In the genomic region with DNA sequence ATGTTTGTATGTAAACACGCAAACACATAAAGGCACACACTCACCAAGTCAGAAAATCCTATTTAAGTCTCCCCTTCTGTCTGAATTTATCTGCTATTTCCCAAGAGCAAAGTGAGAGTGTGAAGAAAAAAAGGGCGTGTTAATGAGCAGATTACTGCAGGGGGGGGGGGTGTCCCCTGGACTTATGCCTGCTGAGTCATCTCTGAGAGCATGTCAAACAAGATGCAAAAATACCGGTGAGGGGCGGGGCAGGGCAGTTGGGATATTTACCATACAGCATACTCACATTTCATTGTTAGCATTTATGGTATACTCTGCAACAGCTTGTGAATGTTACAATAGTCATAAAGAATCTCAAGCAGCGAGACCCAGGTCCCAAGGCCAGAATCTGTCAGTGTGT, we compare ENCODE assay signal across 28 mouse cellular contexts.
A peak's percentile ranks its signal among the peaks of the same experiment; 100 is the strongest.
DNase-seq lines count a peak whose midpoint lies in the region; ATAC-seq and TF ChIP-seq lines count a peak whose summit lies in the region.
"Had no signal": no experiment of that assay in that cellular context is flagged by ENCODE, and none has a peak within 500 bp of the region (broad histone marks: within the 10 kb centered on the region; RNA-seq: fewer than 3 reads in every experiment).

No protein-coding gene starts in this region.

- H3K4me1 ChIP-seq in forebrain, embryonic 14.5 days (ENCODE audit: control insufficient read depth, insufficient read depth, low read length) = no peaks in the 10 kb centered on the region
- no peaks in the 10 kb centered on the region for H3K4me1 ChIP-seq in forebrain, embryonic 12.5 days
- H3K4me1 ChIP-seq in MEL (ENCODE audit: control insufficient read depth in 1 of 2, insufficient read depth in 2 of 2, low read length in 2 of 2) = no peaks in the 10 kb centered on the region
- H3K4me1 ChIP-seq: embryonic facial prominence, embryonic 15.5 days; forebrain, embryonic 13.5 days; heart, embryonic 10.5 days; heart, embryonic 13.5 days had no signal

- no peak overlapping the region for H3K4me2 ChIP-seq in forebrain, embryonic 14.5 days (ENCODE audit: low read length)
- no peak overlapping the region for H3K4me2 ChIP-seq in forebrain, embryonic 12.5 days
- H3K4me2 ChIP-seq: embryonic facial prominence, embryonic 15.5 days; forebrain, embryonic 13.5 days; heart, embryonic 13.5 days; hindbrain, embryonic 14.5 days had no signal

- peak; percentile 6 for DNase-seq in forebrain, embryonic 14.5 days (ENCODE audit: low spot score)
- peak; percentile 2 for DNase-seq in 3T3-L1 (ENCODE audit: low read depth, low spot score)
- DNase-seq in MEL (ENCODE audit: low read depth, low spot score) = peak; percentile 3
- peak; percentile 38 for DNase-seq in brain, embryonic 14.5 days (ENCODE audit: low read depth)
- DNase-seq in natural killer cell, adult 2 months (ENCODE audit: low spot score in 2 of 2) = no peak
- DNase-seq: adrenal gland, adult 2 months; adrenal gland, postnatal 25 days; cerebellum, adult 11 months; cerebellum, postnatal 36 days; embryo, embryonic 11 days; forebrain, postnatal 0 days; gastrocnemius, postnatal 10 days; gastrocnemius, postnatal 36 days; heart, adult 2 months; heart, postnatal 14 days; heart, postnatal 4 days; kidney, adult 18-20 months had no signal

- H3K79me2 ChIP-seq in MEL (ENCODE audit: control insufficient read depth, insufficient read depth, low read length, poor library complexity) = no peaks in the 10 kb centered on the region

- H3K36me3 ChIP-seq in forebrain, embryonic 14.5 days (ENCODE audit: control insufficient read depth, insufficient read depth, low read length) = no peaks in the 10 kb centered on the region
- H3K36me3 ChIP-seq in forebrain, embryonic 12.5 days (replicated peaks) = no peaks in the 10 kb centered on the region
- H3K36me3 ChIP-seq in MEL (ENCODE audit: control insufficient read depth in 1 of 2, insufficient read depth in 2 of 2, low read length in 2 of 2) = no peaks in the 10 kb centered on the region
- H3K36me3 ChIP-seq: embryonic facial prominence, embryonic 15.5 days; heart, embryonic 10.5 days; heart, embryonic 13.5 days had no signal

- H3K9me3 ChIP-seq in forebrain, embryonic 14.5 days (replicated peaks; ENCODE audit: control insufficient read depth, low read length) = no peaks in the 10 kb centered on the region
- H3K9me3 ChIP-seq in forebrain, embryonic 12.5 days = no peaks in the 10 kb centered on the region
- H3K9me3 ChIP-seq in MEL (replicated peaks; ENCODE audit: insufficient read depth, low read length) = no peaks in the 10 kb centered on the region
- H3K9me3 ChIP-seq: embryonic facial prominence, embryonic 15.5 days; forebrain, embryonic 13.5 days; heart, embryonic 10.5 days; heart, embryonic 13.5 days had no signal

- no peaks in the 10 kb centered on the region for H3K27me3 ChIP-seq in forebrain, embryonic 14.5 days (replicated peaks; ENCODE audit: control insufficient read depth, insufficient read depth, low read length)
- H3K27me3 ChIP-seq in forebrain, embryonic 12.5 days = peaks cover 20% of the 10 kb centered on the region; the same call in 1 of the 2 replicates
- no peaks in the 10 kb centered on the region for H3K27me3 ChIP-seq in MEL (ENCODE audit: control insufficient read depth in 1 of 2, insufficient read depth in 2 of 2, low read length in 2 of 2)
- H3K27me3 ChIP-seq: forebrain, embryonic 13.5 days; heart, embryonic 13.5 days had no signal

- no peak for ATAC-seq in forebrain, embryonic 14.5 days
- ATAC-seq in forebrain, embryonic 12.5 days (ENCODE audit: low FRiP score) = no peak
- ATAC-seq in erythroid progenitor cell, adult 5-6 weeks (replicated peaks; ENCODE audit: low FRiP score, poor library complexity, severe bottlenecking) = no peak
- ATAC-seq: CD4-positive, CD25-positive, alpha-beta regulatory T cell, adult 4 months; forebrain, embryonic 13.5 days; forebrain, postnatal 0 days; hindbrain, postnatal 0 days; inflammation-experienced regulatory T-cells, adult 6 months; intestine, embryonic 16.5 days had no signal

- no peak for TF ChIP-seq RAD21 in MEL (IDR thresholded peaks at IDR 0.05; ENCODE audit: low read depth, low read length)

- no peak overlapping the region for H3K27ac ChIP-seq in forebrain, embryonic 14.5 days (ENCODE audit: low read depth, low read length)
- no peak overlapping the region for H3K27ac ChIP-seq in forebrain, embryonic 12.5 days
- no peak overlapping the region for H3K27ac ChIP-seq in MEL (ENCODE audit: control insufficient read depth, low read depth, low read length)
- H3K27ac ChIP-seq: embryonic facial prominence, embryonic 15.5 days; forebrain, embryonic 13.5 days; heart, adult 2 months; heart, embryonic 10.5 days; heart, embryonic 13.5 days; hindbrain, embryonic 14.5 days; hindbrain, postnatal 0 days had no signal

- TF ChIP-seq POLR2A in MEL (IDR thresholded peaks at IDR 0.05; ENCODE audit: control insufficient read depth in 1 of 2, insufficient read depth in 1 of 2, low read depth in 1 of 2, low read length in 2 of 2, poor library complexity in 1 of 2) = no peak
- TF ChIP-seq POLR2A in brain, embryonic 14.5 days (IDR thresholded peaks at IDR 0.05; ENCODE audit: borderline replicate concordance, extremely low read depth, insufficient read depth, insufficient read length, poor library complexity, severe bottlenecking) = no peak

- H3K4me3 ChIP-seq in forebrain, embryonic 14.5 days (ENCODE audit: low read depth, low read length) = no peak overlapping the region
- H3K4me3 ChIP-seq in forebrain, embryonic 12.5 days (replicated peaks) = no peak overlapping the region
- no peak overlapping the region for H3K4me3 ChIP-seq in MEL (ENCODE audit: control insufficient read depth in 1 of 2, insufficient read depth in 1 of 2, low read depth in 2 of 2, low read length in 2 of 2)
- H3K4me3 ChIP-seq: embryonic facial prominence, embryonic 15.5 days; forebrain, embryonic 13.5 days; heart, adult 2 months; heart, embryonic 10.5 days; heart, embryonic 13.5 days had no signal

- WGBS in forebrain, embryonic 14.5 days = 66% methylated on average over 5 of the region's 5 CpGs
- whole genome bisulfite sequencing in forebrain, embryonic 12.5 days = 77% methylated on average over 5 of the region's 5 CpGs

- no peak overlapping the region for H3K9ac ChIP-seq in forebrain, embryonic 14.5 days (ENCODE audit: low read length)
- H3K9ac ChIP-seq in forebrain, embryonic 12.5 days = no peak overlapping the region
- no peak overlapping the region for H3K9ac ChIP-seq in MEL (ENCODE audit: control insufficient read depth, low read depth, low read length, poor library complexity, severe bottlenecking)
- H3K9ac ChIP-seq: embryonic facial prominence, embryonic 15.5 days; forebrain, embryonic 13.5 days; forebrain, postnatal 0 days; heart, embryonic 13.5 days; hindbrain, embryonic 14.5 days had no signal

- no peak for TF ChIP-seq EP300 in MEL (IDR thresholded peaks at IDR 0.05; ENCODE audit: low read depth in 1 of 2, low read length in 2 of 2)

- TF ChIP-seq CTCF in MEL (IDR thresholded peaks at IDR 0.05 in 2 of 3, conservative IDR thresholded peaks at IDR 0.05 in 1 of 3; ENCODE audit: control insufficient read depth in 1 of 3, insufficient read depth in 1 of 3, low read depth in 2 of 3, low read length in 3 of 3, poor library complexity in 1 of 3, severe bottlenecking in 1 of 3) = no peak
- no peak for TF ChIP-seq CTCF in brain, embryonic 14.5 days (IDR thresholded peaks at IDR 0.05; ENCODE audit: borderline replicate concordance, extremely low read depth, insufficient read depth, insufficient read length)

TF ChIP-seq in MEL, 35 proteins besides CTCF, POLR2A, EP300 and RAD21:
- no peak for TF ChIP-seq RCOR1 (IDR thresholded peaks at IDR 0.05; ENCODE audit: low read depth, low read length)
- TF ChIP-seq BHLHE40 (IDR thresholded peaks at IDR 0.05; ENCODE audit: borderline replicate concordance, low read depth, low read length) = no peak
- TF ChIP-seq ZNF384 (IDR thresholded peaks at IDR 0.05; ENCODE audit: low read depth, low read length) = no peak
- no peak for TF ChIP-seq MAZ (IDR thresholded peaks at IDR 0.05; ENCODE audit: low read depth, low read length)
- TF ChIP-seq UBTF (IDR thresholded peaks at IDR 0.05; ENCODE audit: borderline replicate concordance, insufficient read depth, low read depth, low read length) = no peak

Comparison
In these comparisons a context has a peak if more than half of its experiments do, and no peak if none do; other contexts are left out.
1. DNase-seq: peak in forebrain, embryonic 14.5 days (single experiment), 3T3-L1 (single experiment), MEL (single experiment) and brain, embryonic 14.5 days (single experiment); none in natural killer cell, adult 2 months (0 of 2).